Mouse (Mus musculus): ENCODE data around the gene Rpl22. TPM values are rescaled to one million over a fixed set of nuclear protein-coding genes. Genes with fewer than 3 reads are reported as not detected.

Gene Rpl22
- total and polyA plus RNA-seq, 2 experiments from 2014 or later = 156 to 185 TPM

DNA sequence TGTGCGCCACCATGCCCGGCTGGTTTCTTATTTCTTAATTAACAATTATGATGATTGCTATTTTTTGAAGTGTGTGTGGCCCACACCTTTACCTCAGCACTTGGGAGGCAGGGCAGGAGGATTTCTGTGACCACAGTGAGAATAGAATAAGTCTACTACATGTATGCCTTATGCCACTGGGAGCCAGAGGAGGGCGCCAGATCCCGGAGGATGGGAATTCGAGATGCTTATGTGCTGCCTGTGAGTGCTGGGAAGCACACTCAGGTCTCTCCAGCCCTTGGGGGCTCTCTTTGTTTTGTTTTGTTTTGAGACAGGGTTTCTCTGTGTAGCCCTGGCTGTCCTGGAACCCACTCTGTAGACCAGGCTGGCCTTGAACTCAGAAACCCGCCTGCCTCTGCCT, 3.1 kb downstream of the Rpl22 start:
- peak; percentile 59 for TF ChIP-seq CTCF (IDR thresholded peaks at IDR 0.05; ENCODE audit: low read depth)
- Histone ChIP-seq H3K4me3 (ENCODE audit: low read length) (no peak overlapping the region), H3K36me3 (ENCODE audit: insufficient read depth, low read length) (peaks cover 30% of the 10 kb centered on the region), H3K4me1 (ENCODE audit: insufficient read depth, low read length) (peaks cover 10% of the 10 kb centered on the region), H3K27ac (no peak overlapping the region), H3K4me2 (ENCODE audit: low read depth, low read length) (no peak overlapping the region), H3K9ac (replicated peaks; ENCODE audit: low read length) (no peak overlapping the region), H3K9me3 (ENCODE audit: low read length) (no peaks in the 10 kb centered on the region), H3K27me3 (ENCODE audit: insufficient read depth, low read length) (no peaks in the 10 kb centered on the region)
- DNase-seq (ENCODE audit: low spot score) (peak; percentile 45), ATAC-seq (no peak)
- WGBS = 84% methylated on average over 6 of the region's 6 CpGs

GRCm38 (mm10) chr4:152332952-152333351, 7.4 kb downstream of the Rpl22 start:
- Histone ChIP-seq H3K4me1 (ENCODE audit: insufficient read depth, low read length) (no peaks in the 10 kb centered on the region), H3K9me3 (ENCODE audit: low read length) (no peaks in the 10 kb centered on the region), H3K4me2 (ENCODE audit: low read depth, low read length) (no peak overlapping the region), H3K4me3 (ENCODE audit: low read length) (no peak overlapping the region), H3K27ac (no peak overlapping the region), H3K27me3 (ENCODE audit: insufficient read depth, low read length) (no peaks in the 10 kb centered on the region), H3K9ac (replicated peaks; ENCODE audit: low read length) (no peak overlapping the region), H3K36me3 (ENCODE audit: insufficient read depth, low read length) (peaks cover 37% of the 10 kb centered on the region)
- peak; percentile 99 for TF ChIP-seq CTCF (IDR thresholded peaks at IDR 0.05; ENCODE audit: low read depth)
- peak; percentile 89 for DNase-seq (ENCODE audit: low spot score)
- 30% methylated on average over 2 of the region's 2 CpGs for WGBS
- ATAC-seq = peak; percentile 81

DNA sequence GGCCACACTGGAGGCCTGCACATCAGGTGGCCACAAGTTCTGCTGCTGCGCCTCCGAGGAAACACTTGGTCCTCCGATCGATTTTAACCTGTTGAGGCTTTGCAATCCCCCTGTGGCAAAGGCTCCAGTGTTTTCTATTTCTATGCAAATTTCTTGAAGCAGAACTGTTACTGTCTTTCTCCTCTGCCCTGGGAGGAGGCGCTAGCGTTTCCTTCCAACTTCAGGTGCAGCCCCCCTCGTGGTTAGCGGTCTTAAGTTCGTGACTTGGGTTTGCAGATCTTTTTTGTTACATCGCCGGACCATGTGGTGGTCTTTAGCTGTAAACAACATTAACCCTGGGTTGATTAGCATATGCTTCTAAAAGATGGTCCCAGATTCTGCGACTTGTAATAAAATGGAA, 8.0 kb downstream of the Rpl22 start:
- ATAC-seq (no peak), DNase-seq (ENCODE audit: low spot score) (no peak)
- Histone ChIP-seq H3K4me2 (ENCODE audit: low read depth, low read length) (no peak overlapping the region), H3K4me1 (ENCODE audit: insufficient read depth, low read length) (no peaks in the 10 kb centered on the region), H3K36me3 (ENCODE audit: insufficient read depth, low read length) (peaks cover 36% of the 10 kb centered on the region), H3K4me3 (ENCODE audit: low read length) (no peak overlapping the region), H3K9me3 (ENCODE audit: low read length) (no peaks in the 10 kb centered on the region), H3K27me3 (ENCODE audit: insufficient read depth, low read length) (no peaks in the 10 kb centered on the region), H3K9ac (replicated peaks; ENCODE audit: low read length) (no peak overlapping the region), H3K27ac (no peak overlapping the region)
- TF ChIP-seq CTCF (IDR thresholded peaks at IDR 0.05; ENCODE audit: low read depth) = no peak
- WGBS = 84% methylated on average over 12 of the region's 12 CpGs

DNA sequence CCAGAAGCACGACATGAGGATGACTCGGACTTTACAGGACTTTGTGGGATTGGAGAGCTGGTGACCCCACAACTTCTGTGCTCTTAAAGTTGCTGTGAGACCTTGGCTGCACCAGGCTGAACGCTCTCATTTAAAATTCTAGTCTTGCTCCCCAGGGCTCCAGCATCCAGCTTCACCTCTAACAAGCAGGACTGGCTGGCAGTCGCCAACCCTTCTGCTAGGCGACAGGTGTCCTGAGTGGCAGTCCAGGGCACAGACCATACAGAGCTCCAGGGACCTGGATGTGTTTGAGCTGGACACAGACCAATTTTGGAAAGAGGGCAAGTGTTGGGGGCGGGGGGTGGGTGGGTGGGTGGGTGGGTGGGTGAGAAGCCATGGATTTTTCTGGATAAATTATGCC, 12.2 kb downstream of the Rpl22 start:
- TF ChIP-seq CTCF (IDR thresholded peaks at IDR 0.05; ENCODE audit: low read depth) = no peak
- 19% methylated on average over 6 of the region's 6 CpGs for WGBS
- Histone ChIP-seq H3K27ac (no peak overlapping the region), H3K4me1 (ENCODE audit: insufficient read depth, low read length) (0 out of 2 replicates have a peak, but pooled peaks cover 5% of the 10 kb centered on the region), H3K9ac (replicated peaks; ENCODE audit: low read length) (no peak overlapping the region), H3K36me3 (ENCODE audit: insufficient read depth, low read length) (peaks cover 7% of the 10 kb centered on the region; the same call in 1 of the 2 replicates), H3K9me3 (ENCODE audit: low read length) (no peaks in the 10 kb centered on the region), H3K4me3 (ENCODE audit: low read length) (no peak overlapping the region), H3K27me3 (ENCODE audit: insufficient read depth, low read length) (no peaks in the 10 kb centered on the region), H3K4me2 (ENCODE audit: low read depth, low read length) (no peak overlapping the region)
- ATAC-seq (no peak), DNase-seq (ENCODE audit: low spot score) (peak; percentile 25)

DNA sequence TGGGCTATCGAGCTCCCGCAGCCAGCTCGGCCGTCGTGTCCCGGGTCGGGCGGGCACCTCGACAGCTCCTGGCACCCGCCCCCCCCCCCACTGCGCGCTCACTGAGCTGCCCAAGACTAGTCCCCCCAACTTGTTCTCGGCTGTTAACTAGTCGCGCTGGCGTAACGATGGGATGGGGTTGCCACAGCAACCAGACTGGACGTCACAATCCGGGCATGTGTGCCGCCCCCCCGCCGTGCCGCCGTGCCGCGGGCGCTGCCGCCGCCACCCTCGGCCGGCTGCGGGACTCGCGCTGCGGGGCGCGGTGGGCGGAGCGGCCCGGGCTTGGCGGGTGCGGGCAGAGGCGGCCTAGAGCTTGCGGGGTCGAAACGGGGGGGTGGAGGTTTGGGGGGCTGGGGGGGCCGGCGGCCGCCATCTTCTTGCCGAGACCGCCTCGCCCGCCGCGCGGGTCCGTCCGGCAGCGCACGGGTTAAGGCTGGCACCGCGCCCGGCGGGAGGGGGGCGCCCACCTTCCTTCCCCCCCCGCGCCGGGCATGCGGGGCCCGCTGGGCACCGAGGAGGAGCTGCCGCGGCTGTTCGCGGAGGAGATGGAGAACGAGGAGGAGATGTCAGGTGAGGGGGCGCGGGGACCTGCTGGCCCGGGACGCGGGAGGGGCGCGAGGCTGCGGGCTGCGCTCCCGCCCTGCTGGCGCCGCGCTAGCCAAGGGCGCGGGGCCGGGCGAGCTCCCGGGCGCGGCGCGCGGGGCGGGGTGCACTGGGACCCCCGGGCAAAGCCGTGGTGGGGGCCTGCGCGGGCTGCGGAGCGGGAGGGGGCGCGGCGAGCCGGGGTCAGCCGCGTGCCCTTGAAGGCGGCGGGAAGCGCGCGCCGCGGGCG, 13.1 kb downstream of the Rpl22 start, which contains the start of gene Chd5:
Chd5 (plus strand) TSS at position 233 of the 874 bp plus-strand sequence.
- Histone ChIP-seq H3K4me3 (ENCODE audit: low read length) (peak within 1 kb of the TSS; percentile 71), H3K27me3 (ENCODE audit: insufficient read depth, low read length) (no peaks in the 10 kb centered on the region), H3K9me3 (ENCODE audit: low read length) (no peaks in the 10 kb centered on the region), H3K4me2 (ENCODE audit: low read depth, low read length) (peak within 1 kb of the TSS; percentile 89), H3K36me3 (ENCODE audit: insufficient read depth, low read length) (peaks cover 7% of the 10 kb centered on the region; the same call in 1 of the 2 replicates), H3K4me1 (ENCODE audit: insufficient read depth, low read length) (0 out of 2 replicates have a peak, but pooled peaks cover 5% of the 10 kb centered on the region), H3K27ac (peak within 1 kb of the TSS; percentile 82), H3K9ac (replicated peaks; ENCODE audit: low read length) (peak within 1 kb of the TSS; percentile 94)
- ATAC-seq (peak; percentile 52), DNase-seq (ENCODE audit: low spot score) (peak; percentile 81)
- under 1% methylated on average over 48 of the region's 120 CpGs for WGBS
- TF ChIP-seq CTCF (IDR thresholded peaks at IDR 0.05; ENCODE audit: low read depth) = no peak

DNA sequence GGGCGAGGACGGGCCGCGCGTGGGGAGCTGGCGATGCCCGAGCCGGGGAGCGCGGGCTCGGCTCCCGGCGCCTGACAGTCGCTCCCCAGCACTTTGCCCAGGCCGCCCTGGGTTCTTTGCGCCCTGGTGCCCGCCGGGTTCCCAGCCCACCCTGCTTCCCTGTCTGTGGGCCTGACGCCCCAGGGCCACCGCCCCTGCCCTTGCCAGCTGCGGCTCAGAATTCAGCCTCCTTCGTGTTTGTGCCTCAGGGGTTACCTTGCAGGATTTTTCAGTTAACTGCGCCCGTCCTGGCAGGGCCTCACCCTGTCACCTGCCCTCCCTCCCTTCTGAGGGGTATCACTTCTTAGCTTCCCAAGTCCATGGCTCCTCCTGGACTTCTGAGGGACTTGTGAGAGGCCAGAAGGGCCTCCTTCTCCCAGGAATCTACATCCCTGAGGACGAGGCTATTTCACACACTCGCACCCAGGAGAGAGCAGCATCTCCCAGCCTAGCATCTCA, 13.8 kb downstream of the Rpl22 start:
- H3K9me3 ChIP-seq (ENCODE audit: low read length) = no peaks in the 10 kb centered on the region
- H3K27ac ChIP-seq = peak overlapping the region; percentile 82; the same call in 1 of the 2 replicates
- ATAC-seq = peak; percentile 34; the same call in 1 of the 2 replicates
- 3% methylated on average over 17 of the region's 26 CpGs for WGBS
- H3K4me1 ChIP-seq (ENCODE audit: insufficient read depth, low read length) = 0 out of 2 replicates have a peak, but pooled peaks cover 5% of the 10 kb centered on the region
- no peak for DNase-seq (ENCODE audit: low spot score)
- peak overlapping the region; percentile 94 for H3K9ac ChIP-seq (replicated peaks; ENCODE audit: low read length)
- no peaks in the 10 kb centered on the region for H3K27me3 ChIP-seq (ENCODE audit: insufficient read depth, low read length)
- H3K36me3 ChIP-seq (ENCODE audit: insufficient read depth, low read length) = peaks cover 2% of the 10 kb centered on the region; the same call in 1 of the 2 replicates
- H3K4me2 ChIP-seq (ENCODE audit: low read depth, low read length) = peak overlapping the region; percentile 89
- no peak for TF ChIP-seq CTCF (IDR thresholded peaks at IDR 0.05; ENCODE audit: low read depth)
- peak overlapping the region; percentile 71 for H3K4me3 ChIP-seq (ENCODE audit: low read length)

Data from hindbrain, postnatal 0 days (tissue).